19 mouse cellular contexts compared by ENCODE assay signal in the genomic region with DNA sequence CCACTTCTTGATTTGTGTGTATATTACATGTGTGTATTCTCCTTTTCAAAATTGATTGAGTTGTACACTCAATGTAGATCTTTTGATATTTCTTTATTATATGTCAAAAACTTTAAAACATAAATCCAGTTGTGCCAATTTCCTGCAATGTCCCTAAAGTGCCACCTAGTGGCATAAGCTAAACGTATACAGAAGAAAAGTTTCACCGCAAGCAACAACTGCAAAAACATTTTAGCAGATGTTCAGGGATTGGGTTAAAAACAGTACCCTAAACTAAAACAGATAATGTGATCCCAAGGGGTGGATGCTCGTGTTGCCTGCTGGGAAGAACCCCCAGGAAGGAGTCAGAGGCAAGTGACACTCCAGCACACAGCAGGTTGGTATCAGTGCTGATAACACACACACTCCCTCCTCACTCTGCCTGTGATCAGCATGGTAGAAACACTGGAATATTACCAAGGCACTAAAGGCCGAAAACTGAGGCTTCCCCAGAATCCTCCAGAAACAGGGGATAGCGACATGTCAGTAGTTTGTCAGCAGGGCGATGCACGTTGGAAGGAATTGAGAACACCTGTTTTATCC.
A peak's percentile ranks its signal among the peaks of the same experiment; 100 is the strongest.
DNase-seq lines count a peak whose midpoint lies in the region; ATAC-seq and TF ChIP-seq lines count a peak whose summit lies in the region.
"Had no signal": no experiment of that assay in that cellular context is flagged by ENCODE, and none has a peak within 500 bp of the region (broad histone marks: within the 10 kb centered on the region; RNA-seq: fewer than 3 reads in every experiment).

No protein-coding gene starts in this region.

- no peaks in the 10 kb centered on the region for H3K36me3 ChIP-seq in forebrain, embryonic 14.5 days (ENCODE audit: control insufficient read depth, insufficient read depth, low read length)
- no peaks in the 10 kb centered on the region for H3K36me3 ChIP-seq in forebrain, embryonic 15.5 days
- no peaks in the 10 kb centered on the region for H3K36me3 ChIP-seq in liver, embryonic 12.5 days
- H3K36me3 ChIP-seq: embryonic facial prominence, embryonic 15.5 days; midbrain, embryonic 13.5 days had no signal

- H3K27ac ChIP-seq in forebrain, embryonic 14.5 days (ENCODE audit: low read depth, low read length), result no peak overlapping the region
- H3K27ac ChIP-seq in forebrain, embryonic 15.5 days (replicated peaks), result no peak overlapping the region
- no peak overlapping the region for H3K27ac ChIP-seq in layer of hippocampus, adult 2 months
- H3K27ac ChIP-seq in liver, embryonic 12.5 days, result no peak overlapping the region
- H3K27ac ChIP-seq: embryonic facial prominence, embryonic 15.5 days; midbrain, embryonic 13.5 days had no signal

- no peak overlapping the region for H3K4me2 ChIP-seq in forebrain, embryonic 14.5 days (ENCODE audit: low read length)
- no peak overlapping the region for H3K4me2 ChIP-seq in forebrain, embryonic 15.5 days (replicated peaks)
- H3K4me2 ChIP-seq in liver, embryonic 12.5 days, result no peak overlapping the region
- H3K4me2 ChIP-seq: embryonic facial prominence, embryonic 15.5 days; midbrain, embryonic 13.5 days had no signal

- no peaks in the 10 kb centered on the region for H3K4me1 ChIP-seq in forebrain, embryonic 14.5 days (ENCODE audit: control insufficient read depth, insufficient read depth, low read length)
- H3K4me1 ChIP-seq in forebrain, embryonic 15.5 days, result no peaks in the 10 kb centered on the region
- H3K4me1 ChIP-seq in liver, embryonic 12.5 days, result peaks cover 14% of the 10 kb centered on the region
- H3K4me1 ChIP-seq: embryonic facial prominence, embryonic 15.5 days; midbrain, embryonic 13.5 days had no signal

- DNase-seq in forebrain, embryonic 14.5 days (ENCODE audit: low spot score), result peak; percentile 17
- no peak for DNase-seq in layer of hippocampus, adult 2 months (ENCODE audit: low spot score in 2 of 2)
- no peak for DNase-seq in layer of hippocampus, adult 8-10 months (ENCODE audit: low spot score in 2 of 2)
- DNase-seq in A20 (ENCODE audit: low read depth, low spot score), result peak; percentile 19
- no peak for DNase-seq in B cell, adult 2 months
- no peak for DNase-seq in ovary, adult 18-20 months (ENCODE audit: low spot score)
- DNase-seq: adrenal gland, postnatal 25 days; cerebellum, adult 18-20 months; heart, adult 11 months; heart, postnatal 4 days; kidney, adult 18-20 months; lung, adult 18-20 months; right cerebral cortex, postnatal 25 days; thymus, postnatal 14 days had no signal

- no peak overlapping the region for H3K9ac ChIP-seq in forebrain, embryonic 14.5 days (ENCODE audit: low read length)
- H3K9ac ChIP-seq in forebrain, embryonic 15.5 days (replicated peaks), result no peak overlapping the region
- H3K9ac ChIP-seq in liver, embryonic 12.5 days, result no peak overlapping the region
- H3K9ac ChIP-seq: embryonic facial prominence, embryonic 15.5 days; midbrain, embryonic 13.5 days had no signal

- WGBS in forebrain, embryonic 14.5 days, result 64% methylated on average over 7 of the region's 7 CpGs
- WGBS in forebrain, embryonic 15.5 days, result 70% methylated on average over 7 of the region's 7 CpGs
- 57% methylated on average over 7 of the region's 7 CpGs for WGBS in liver, embryonic 12.5 days (ENCODE audit: insufficient replicate concordance)

- no peaks in the 10 kb centered on the region for H3K27me3 ChIP-seq in forebrain, embryonic 14.5 days (replicated peaks; ENCODE audit: control insufficient read depth, insufficient read depth, low read length)
- H3K27me3 ChIP-seq in forebrain, embryonic 15.5 days, result no peaks in the 10 kb centered on the region
- no peaks in the 10 kb centered on the region; the same call in 1 of the 2 replicates for H3K27me3 ChIP-seq in liver, embryonic 12.5 days (replicated peaks)

- no peak overlapping the region for H3K4me3 ChIP-seq in forebrain, embryonic 14.5 days (ENCODE audit: low read depth, low read length)
- no peak overlapping the region for H3K4me3 ChIP-seq in forebrain, embryonic 15.5 days
- no peak overlapping the region for H3K4me3 ChIP-seq in layer of hippocampus, adult 2 months
- no peak overlapping the region for H3K4me3 ChIP-seq in liver, embryonic 12.5 days
- H3K4me3 ChIP-seq: embryonic facial prominence, embryonic 15.5 days; midbrain, embryonic 13.5 days had no signal

- no peak for ATAC-seq in forebrain, embryonic 14.5 days
- ATAC-seq in forebrain, embryonic 15.5 days (replicated peaks), result no peak
- ATAC-seq in liver, embryonic 12.5 days, result peak; percentile 79
- ATAC-seq: CD4-positive, CD25-positive, alpha-beta regulatory T cell, adult 4 months; midbrain, embryonic 13.5 days had no signal

- no peaks in the 10 kb centered on the region for H3K9me3 ChIP-seq in forebrain, embryonic 14.5 days (replicated peaks; ENCODE audit: control insufficient read depth, low read length)
- no peaks in the 10 kb centered on the region for H3K9me3 ChIP-seq in forebrain, embryonic 15.5 days
- H3K9me3 ChIP-seq in liver, embryonic 12.5 days (replicated peaks), result no peaks in the 10 kb centered on the region
- H3K9me3 ChIP-seq: embryonic facial prominence, embryonic 15.5 days; midbrain, embryonic 13.5 days had no signal

- peak; percentile 71 for TF ChIP-seq CTCF in layer of hippocampus, adult 2 months (conservative IDR thresholded peaks at IDR 0.05)

Comparison
In these comparisons a context has a peak if more than half of its experiments do, and no peak if none do; other contexts are left out.
1. DNase-seq: peak in forebrain, embryonic 14.5 days (single experiment) and A20 (single experiment); none in layer of hippocampus, adult 2 months (0 of 2), layer of hippocampus, adult 8-10 months (0 of 2), B cell, adult 2 months (0 of 2) and ovary, adult 18-20 months (single experiment).